Mouse (Mus musculus): ENCODE measurements around the gene Wdr95. TPM values are rescaled to one million over a fixed set of nuclear protein-coding genes. Genes with fewer than 3 reads are reported as not detected.
A peak's percentile ranks its signal among the peaks of the same experiment; 100 is the strongest.

Wdr95 gene
- polyA plus RNA-seq, 1 experiment from 2014 or later: 0.25 TPM

DNA sequence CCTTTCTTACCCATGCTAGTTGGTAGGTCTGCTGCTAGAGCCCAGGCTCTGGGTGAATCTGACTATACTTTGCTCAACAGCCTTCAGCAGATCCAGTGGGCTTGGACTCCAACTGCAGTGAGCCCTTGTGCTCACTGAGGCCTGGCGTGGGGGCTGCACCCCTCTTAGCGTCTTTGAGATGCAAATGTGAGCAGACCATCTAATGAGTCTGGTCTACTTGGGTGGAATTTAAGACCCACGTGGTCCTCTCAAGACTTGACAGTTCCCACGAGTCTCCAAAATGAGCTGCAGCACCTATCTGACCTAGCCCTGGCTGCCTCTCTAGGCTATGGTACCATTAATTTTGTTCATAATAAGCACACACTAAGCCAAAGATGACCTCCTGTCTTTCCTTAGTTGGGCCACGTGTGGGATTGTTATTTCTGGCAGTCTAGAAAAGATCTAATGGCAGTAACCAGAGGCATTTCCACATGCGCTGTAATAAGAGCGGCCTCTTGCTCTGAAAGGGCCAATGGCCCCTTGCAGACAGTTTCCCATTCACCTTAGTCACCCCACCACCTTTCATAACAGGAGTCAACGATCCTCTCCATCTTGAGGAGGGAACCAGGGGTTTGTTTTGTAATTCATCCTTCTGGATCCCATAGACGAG lies 14.9 kb upstream of the Wdr95 start:
- Histone ChIP-seq H3K27me3 (ENCODE audit: control insufficient read depth, insufficient read depth, low read length) (no peaks in the 10 kb centered on the region), H3K27ac (ENCODE audit: low read depth, low read length) (peak overlapping the region; percentile 39; the same call in 1 of the 2 replicates), H3K36me3 (ENCODE audit: control insufficient read depth, insufficient read depth, low read length) (no peaks in the 10 kb centered on the region), H3K4me3 (ENCODE audit: low read depth, low read length) (no peak overlapping the region), H3K4me2 (ENCODE audit: low read depth, low read length) (0 out of 2 replicates have a peak overlapping the region, but pooled peaks have one; percentile 14), H3K9me3 (ENCODE audit: control insufficient read depth, low read length) (no peaks in the 10 kb centered on the region), H3K4me1 (ENCODE audit: control insufficient read depth, insufficient read depth, low read length) (peaks cover 13% of the 10 kb centered on the region; the same call in 1 of the 2 replicates), H3K9ac (replicated peaks; ENCODE audit: low read depth, low read length) (no peak overlapping the region)
- ATAC-seq (ENCODE audit: low read depth): no peak
- 21% methylated on average over 9 of the region's 9 CpGs for WGBS

DNA sequence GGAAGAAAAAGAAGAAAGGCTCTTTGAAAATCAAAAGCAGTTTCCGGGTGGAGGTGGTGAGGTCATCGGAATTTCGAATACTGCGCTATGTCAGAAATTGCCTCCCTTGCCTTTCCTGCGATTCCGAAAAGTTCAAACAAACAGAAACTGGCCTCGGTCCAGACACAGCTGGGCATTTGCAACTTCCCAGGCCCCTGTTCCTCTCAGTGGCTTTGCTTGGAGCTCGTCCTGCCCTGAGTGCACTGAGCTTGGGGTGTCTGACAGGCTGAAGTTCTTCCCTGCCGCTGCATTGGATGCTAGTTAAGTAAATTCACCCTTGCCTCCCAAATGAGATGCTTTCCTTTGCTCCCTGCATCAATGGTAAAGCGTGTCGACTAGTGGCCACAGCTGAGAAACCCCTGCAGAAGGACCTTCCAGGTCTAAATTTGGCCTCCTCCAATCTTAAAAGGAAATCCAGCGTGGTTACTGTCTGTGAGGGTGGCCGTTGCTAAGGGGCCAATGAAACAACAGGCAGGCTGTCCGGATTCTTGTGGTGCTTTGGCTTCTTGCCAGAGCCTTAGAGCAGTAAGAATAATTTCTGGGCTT lies 14.3 kb upstream of the Wdr95 start:
- H3K4me3 ChIP-seq (ENCODE audit: low read depth, low read length): no peak overlapping the region
- no peaks in the 10 kb centered on the region for H3K9me3 ChIP-seq (ENCODE audit: control insufficient read depth, low read length)
- peaks cover 13% of the 10 kb centered on the region; the same call in 1 of the 2 replicates for H3K4me1 ChIP-seq (ENCODE audit: control insufficient read depth, insufficient read depth, low read length)
- H3K36me3 ChIP-seq (ENCODE audit: control insufficient read depth, insufficient read depth, low read length): no peaks in the 10 kb centered on the region
- H3K27ac ChIP-seq (ENCODE audit: low read depth, low read length): peak overlapping the region; percentile 52; the same call in 1 of the 2 replicates
- H3K9ac ChIP-seq (replicated peaks; ENCODE audit: low read depth, low read length): no peak overlapping the region
- peak; percentile 50; the same call in 1 of the 2 replicates for ATAC-seq (ENCODE audit: low read depth)
- WGBS: 15% methylated on average over 14 of the region's 14 CpGs
- H3K27me3 ChIP-seq (ENCODE audit: control insufficient read depth, insufficient read depth, low read length): no peaks in the 10 kb centered on the region
- peak overlapping the region; percentile 14; the same call in 1 of the 2 replicates for H3K4me2 ChIP-seq (ENCODE audit: low read depth, low read length)

DNA sequence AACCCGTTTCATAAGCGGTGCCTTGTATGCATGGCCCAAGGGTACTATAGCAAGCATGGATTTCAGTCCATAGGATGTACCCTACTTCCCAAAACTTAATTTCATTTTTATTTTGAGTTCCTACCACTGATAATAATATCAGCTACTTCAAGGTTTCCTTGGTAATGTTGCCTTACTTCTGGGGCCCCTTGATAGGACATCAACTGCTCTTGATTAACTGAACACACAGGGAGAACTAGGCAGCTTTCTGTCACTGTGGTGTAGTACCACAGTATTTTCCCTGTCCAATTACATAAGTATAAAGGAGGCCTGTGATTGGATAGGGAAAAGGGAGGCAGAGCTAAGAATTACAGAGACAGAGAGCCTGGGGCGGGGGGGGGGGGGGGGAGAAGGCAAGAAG lies 13.6 kb upstream of the Wdr95 start:
- 52% methylated on average over 3 of the region's 3 CpGs for WGBS
- Histone ChIP-seq H3K9ac (replicated peaks; ENCODE audit: low read depth, low read length) (no peak overlapping the region), H3K36me3 (ENCODE audit: control insufficient read depth, insufficient read depth, low read length) (no peaks in the 10 kb centered on the region), H3K27me3 (ENCODE audit: control insufficient read depth, insufficient read depth, low read length) (no peaks in the 10 kb centered on the region), H3K4me2 (ENCODE audit: low read depth, low read length) (no peak overlapping the region), H3K4me1 (ENCODE audit: control insufficient read depth, insufficient read depth, low read length) (peaks cover 13% of the 10 kb centered on the region; the same call in 1 of the 2 replicates), H3K4me3 (ENCODE audit: low read depth, low read length) (no peak overlapping the region), H3K27ac (ENCODE audit: low read depth, low read length) (peak overlapping the region; percentile 2; the same call in 1 of the 2 replicates), H3K9me3 (ENCODE audit: control insufficient read depth, low read length) (no peaks in the 10 kb centered on the region)
- no peak for ATAC-seq (ENCODE audit: low read depth)

DNA sequence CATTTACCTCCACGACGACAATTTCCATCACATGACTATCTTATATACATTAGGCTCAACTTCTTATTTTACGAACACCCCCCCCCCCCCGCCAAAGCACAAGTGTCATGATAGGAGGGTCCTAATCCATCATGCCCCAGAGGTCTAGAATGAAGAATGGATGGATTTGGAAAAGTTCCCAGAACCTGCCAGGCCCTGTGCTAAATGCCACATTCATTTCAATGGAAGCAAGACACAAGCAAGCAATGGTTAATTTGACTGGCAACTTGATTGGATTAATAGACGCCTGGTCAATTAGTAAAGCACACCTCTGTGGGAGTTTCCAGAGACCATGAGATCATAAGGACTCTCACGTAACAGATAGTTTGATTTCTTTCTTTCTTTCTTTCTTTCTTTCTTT lies 11.4 kb upstream of the Wdr95 start:
- H3K4me1 ChIP-seq (ENCODE audit: control insufficient read depth, insufficient read depth, low read length): peaks cover 13% of the 10 kb centered on the region; the same call in 1 of the 2 replicates
- no peaks in the 10 kb centered on the region for H3K9me3 ChIP-seq (ENCODE audit: control insufficient read depth, low read length)
- no peak overlapping the region for H3K4me2 ChIP-seq (ENCODE audit: low read depth, low read length)
- no peak overlapping the region for H3K4me3 ChIP-seq (ENCODE audit: low read depth, low read length)
- H3K9ac ChIP-seq (replicated peaks; ENCODE audit: low read depth, low read length): no peak overlapping the region
- 58% methylated on average over 6 of the region's 6 CpGs for WGBS
- no peaks in the 10 kb centered on the region for H3K36me3 ChIP-seq (ENCODE audit: control insufficient read depth, insufficient read depth, low read length)
- no peaks in the 10 kb centered on the region for H3K27me3 ChIP-seq (ENCODE audit: control insufficient read depth, insufficient read depth, low read length)
- H3K27ac ChIP-seq (ENCODE audit: low read depth, low read length): no peak overlapping the region
- ATAC-seq (ENCODE audit: low read depth): no peak

DNA sequence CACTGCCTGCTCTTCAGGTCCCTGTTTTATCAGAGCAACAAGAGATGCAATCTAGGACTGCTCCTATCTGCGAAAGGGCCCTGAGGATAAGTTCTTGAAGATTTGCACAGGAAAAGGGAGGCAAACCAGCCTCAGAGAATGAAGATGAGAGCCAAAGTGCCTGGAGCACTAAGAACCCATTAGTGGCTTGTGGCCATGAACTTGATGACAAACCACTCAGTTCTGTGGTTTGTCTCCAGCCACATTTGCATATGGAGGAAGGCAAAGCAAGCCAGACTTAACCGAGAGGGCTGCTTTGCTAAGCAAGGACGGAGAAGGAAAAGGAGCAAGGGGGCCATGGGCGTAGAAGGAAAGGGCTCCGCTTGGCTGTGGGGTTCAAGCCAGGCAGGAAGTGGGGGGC lies 7.7 kb upstream of the Wdr95 start:
- WGBS: 82% methylated on average over 5 of the region's 5 CpGs
- H3K36me3 ChIP-seq (ENCODE audit: control insufficient read depth, insufficient read depth, low read length): no peaks in the 10 kb centered on the region
- no peak overlapping the region for H3K4me2 ChIP-seq (ENCODE audit: low read depth, low read length)
- ATAC-seq (ENCODE audit: low read depth): no peak
- peaks cover 15% of the 10 kb centered on the region for H3K4me1 ChIP-seq (ENCODE audit: control insufficient read depth, insufficient read depth, low read length)
- H3K9me3 ChIP-seq (ENCODE audit: control insufficient read depth, low read length): no peaks in the 10 kb centered on the region
- no peak overlapping the region for H3K4me3 ChIP-seq (ENCODE audit: low read depth, low read length)
- H3K27ac ChIP-seq (ENCODE audit: low read depth, low read length): no peak overlapping the region
- no peaks in the 10 kb centered on the region for H3K27me3 ChIP-seq (ENCODE audit: control insufficient read depth, insufficient read depth, low read length)
- no peak overlapping the region for H3K9ac ChIP-seq (replicated peaks; ENCODE audit: low read depth, low read length)

DNA sequence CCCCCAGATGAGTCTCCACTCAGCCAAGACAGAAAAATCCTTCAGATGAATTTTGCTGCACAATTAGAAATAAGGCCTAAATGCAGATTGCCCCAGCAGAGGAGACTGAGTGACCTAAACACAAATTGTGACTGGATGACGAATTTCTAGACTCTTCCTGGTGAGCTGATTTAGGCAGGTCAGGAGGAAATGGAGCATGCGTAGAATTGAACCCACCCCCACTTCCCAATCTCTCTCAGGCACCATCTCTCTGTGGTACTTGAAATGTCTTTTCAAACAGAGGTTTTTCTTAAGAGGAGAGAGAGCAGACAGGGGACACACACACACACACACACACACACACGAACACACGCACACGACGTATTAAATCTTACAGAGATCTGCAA lies 4.6 kb upstream of the Wdr95 start:
- no peak for ATAC-seq (ENCODE audit: low read depth)
- Histone ChIP-seq H3K9ac (replicated peaks; ENCODE audit: low read depth, low read length) (peak overlapping the region; percentile 28; the same call in 1 of the 2 replicates), H3K9me3 (ENCODE audit: control insufficient read depth, low read length) (no peaks in the 10 kb centered on the region), H3K4me3 (ENCODE audit: low read depth, low read length) (no peak overlapping the region), H3K4me1 (ENCODE audit: control insufficient read depth, insufficient read depth, low read length) (peaks cover 34% of the 10 kb centered on the region), H3K27ac (ENCODE audit: low read depth, low read length) (peak overlapping the region; percentile 89), H3K27me3 (ENCODE audit: control insufficient read depth, insufficient read depth, low read length) (no peaks in the 10 kb centered on the region), H3K4me2 (ENCODE audit: low read depth, low read length) (no peak overlapping the region), H3K36me3 (ENCODE audit: control insufficient read depth, insufficient read depth, low read length) (no peaks in the 10 kb centered on the region)
- 23% methylated on average over 6 of the region's 6 CpGs for whole genome bisulfite sequencing

DNA sequence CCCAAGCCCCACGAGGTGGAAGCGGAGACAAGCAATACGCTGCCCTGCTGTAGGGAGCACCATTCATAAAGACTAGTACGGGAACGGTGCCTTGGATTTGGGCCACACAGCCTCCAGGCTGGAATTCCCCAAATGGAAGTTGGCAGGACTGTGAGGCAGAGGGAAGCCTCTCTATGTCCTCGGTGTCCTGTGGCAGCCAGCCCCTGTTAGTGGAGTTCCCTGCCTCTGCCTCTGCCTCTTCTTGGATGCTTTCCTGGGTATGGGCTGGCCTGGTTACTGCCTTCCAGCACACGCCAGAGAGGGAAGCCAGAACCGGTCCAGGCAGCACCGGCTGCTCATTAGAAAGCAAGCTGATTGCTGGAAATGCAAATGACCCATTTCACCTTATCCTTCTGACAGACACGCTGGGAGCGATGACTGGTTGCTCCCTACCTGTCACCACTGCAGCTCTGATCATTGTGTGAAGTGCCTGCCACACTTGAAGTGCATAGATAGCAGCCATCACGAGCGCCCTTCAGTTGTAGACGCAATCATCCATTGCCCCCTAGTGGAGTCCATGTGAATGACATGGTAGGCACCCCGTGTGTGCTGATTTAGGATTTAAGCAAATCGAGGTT lies 4.1 kb upstream of the Wdr95 start:
- ATAC-seq (ENCODE audit: low read depth): peak; percentile 70
- 12% methylated on average over 16 of the region's 16 CpGs for WGBS
- no peak overlapping the region for H3K4me2 ChIP-seq (ENCODE audit: low read depth, low read length)
- no peak overlapping the region for H3K4me3 ChIP-seq (ENCODE audit: low read depth, low read length)
- peak overlapping the region; percentile 28; the same call in 1 of the 2 replicates for H3K9ac ChIP-seq (replicated peaks; ENCODE audit: low read depth, low read length)
- H3K9me3 ChIP-seq (ENCODE audit: control insufficient read depth, low read length): no peaks in the 10 kb centered on the region
- H3K36me3 ChIP-seq (ENCODE audit: control insufficient read depth, insufficient read depth, low read length): no peaks in the 10 kb centered on the region
- peaks cover 36% of the 10 kb centered on the region for H3K4me1 ChIP-seq (ENCODE audit: control insufficient read depth, insufficient read depth, low read length)
- no peaks in the 10 kb centered on the region for H3K27me3 ChIP-seq (ENCODE audit: control insufficient read depth, insufficient read depth, low read length)
- peak overlapping the region; percentile 89 for H3K27ac ChIP-seq (ENCODE audit: low read depth, low read length)

DNA sequence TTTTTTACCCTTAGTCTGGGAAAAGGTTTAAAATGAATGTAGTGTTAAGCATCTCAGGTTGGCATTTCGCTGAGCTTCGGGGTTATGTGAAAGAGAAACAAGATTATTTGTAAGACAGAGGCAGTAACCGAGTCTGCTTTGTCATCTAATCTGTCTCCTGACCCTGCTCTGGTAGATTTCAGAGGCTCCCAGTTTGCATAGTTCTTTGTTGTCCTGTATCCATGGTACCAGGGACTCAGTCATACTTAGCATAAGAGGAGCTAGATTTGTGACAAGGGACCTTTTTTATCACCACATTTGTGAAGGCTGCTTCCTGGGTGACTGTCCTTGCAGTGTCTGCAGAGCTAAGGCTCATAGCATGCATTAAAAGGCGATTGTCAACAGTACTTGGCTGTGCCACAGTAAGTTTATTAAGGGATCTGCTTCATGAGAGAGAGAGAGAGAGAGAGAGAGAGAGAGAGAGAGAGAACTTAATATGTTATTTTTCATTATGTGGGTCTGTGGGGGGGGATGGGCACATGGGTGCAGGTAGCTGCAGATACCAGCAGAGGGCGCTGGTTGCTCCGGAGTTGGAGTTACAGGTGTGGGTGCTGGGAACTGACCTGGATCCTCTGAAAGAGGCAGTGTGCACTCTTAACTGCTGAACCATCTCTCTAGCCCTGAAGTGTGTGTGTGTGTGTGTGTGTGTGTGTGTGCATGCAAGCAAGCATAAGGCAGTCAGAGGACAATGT lies 3.3 kb upstream of the Wdr95 start:
- Histone ChIP-seq H3K4me3 (ENCODE audit: low read depth, low read length) (no peak overlapping the region), H3K27me3 (ENCODE audit: control insufficient read depth, insufficient read depth, low read length) (no peaks in the 10 kb centered on the region), H3K4me1 (ENCODE audit: control insufficient read depth, insufficient read depth, low read length) (peaks cover 36% of the 10 kb centered on the region), H3K9ac (replicated peaks; ENCODE audit: low read depth, low read length) (no peak overlapping the region), H3K9me3 (ENCODE audit: control insufficient read depth, low read length) (no peaks in the 10 kb centered on the region), H3K4me2 (ENCODE audit: low read depth, low read length) (no peak overlapping the region), H3K27ac (ENCODE audit: low read depth, low read length) (peak overlapping the region; percentile 35; the same call in 1 of the 2 replicates), H3K36me3 (ENCODE audit: control insufficient read depth, insufficient read depth, low read length) (no peaks in the 10 kb centered on the region)
- ATAC-seq (ENCODE audit: low read depth): no peak
- WGBS: 48% methylated on average over 6 of the region's 6 CpGs

All from neural tube, embryonic 14.5 days (tissue).